ENCODE assay signal across 11 mouse cellular contexts in the genomic region with DNA sequence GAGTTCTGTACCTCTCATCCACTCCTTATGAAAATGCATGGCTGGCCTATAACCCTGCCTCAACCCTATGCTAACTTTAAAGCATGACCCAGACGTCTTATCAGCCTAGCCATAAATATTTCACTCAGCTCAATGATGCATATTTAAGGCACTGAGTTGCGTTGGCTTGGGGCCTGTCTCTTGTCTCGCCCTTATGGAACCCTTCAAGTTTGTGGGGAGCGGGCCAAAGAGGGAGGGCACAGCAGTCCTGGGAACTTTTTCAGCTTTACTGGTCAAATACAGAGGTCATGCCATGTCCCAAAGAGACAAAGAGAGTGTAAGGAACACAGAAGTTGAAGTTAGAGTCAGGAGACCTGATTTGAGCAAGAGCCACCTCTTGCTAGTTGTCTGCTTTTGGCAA. TPM values are rescaled to one million over a fixed set of nuclear protein-coding genes. Genes with fewer than 3 reads are reported as not detected.
A peak's percentile ranks its signal among the peaks of the same experiment; 100 is the strongest.
DNase-seq lines count a peak whose midpoint lies in the region; ATAC-seq and TF ChIP-seq lines count a peak whose summit lies in the region.
"Had no signal": no experiment of that assay in that cellular context is flagged by ENCODE, and none has a peak within 500 bp of the region (broad histone marks: within the 10 kb centered on the region; RNA-seq: fewer than 3 reads in every experiment).

No protein-coding gene starts in this region.

- no peak for TF ChIP-seq CTCF in gastrocnemius, adult 2 months (IDR thresholded peaks at IDR 0.05)

- ATAC-seq in lung, embryonic 16.5 days (ENCODE audit: low read depth), result peak; percentile 75
- ATAC-seq in midbrain, embryonic 16.5 days, result no peak

- no peaks in the 10 kb centered on the region for H3K27me3 ChIP-seq in lung, embryonic 16.5 days (ENCODE audit: control insufficient read depth, insufficient read depth, low read depth, low read length)
- no peaks in the 10 kb centered on the region for H3K27me3 ChIP-seq in midbrain, embryonic 16.5 days (ENCODE audit: control insufficient read depth, insufficient read depth, low read depth, low read length)
- H3K27me3 ChIP-seq: limb, embryonic 15.5 days; midbrain, embryonic 12.5 days had no signal

- no peak overlapping the region for H3K4me3 ChIP-seq in gastrocnemius, adult 2 months
- H3K4me3 ChIP-seq in lung, embryonic 16.5 days (ENCODE audit: low read length), result no peak overlapping the region
- no peak overlapping the region for H3K4me3 ChIP-seq in midbrain, embryonic 16.5 days (ENCODE audit: low read depth, low read length)
- H3K4me3 ChIP-seq: limb, embryonic 15.5 days; midbrain, embryonic 12.5 days had no signal

- peaks cover 48% of the 10 kb centered on the region for H3K4me1 ChIP-seq in lung, embryonic 16.5 days (replicated peaks; ENCODE audit: control insufficient read depth, insufficient read depth, low read length)
- H3K4me1 ChIP-seq in midbrain, embryonic 16.5 days (ENCODE audit: control insufficient read depth, insufficient read depth, low read length), result peaks cover 23% of the 10 kb centered on the region

- no peak for DNase-seq in gastrocnemius, adult 2 months
- no peak for DNase-seq in gastrocnemius, postnatal 36 days
- peak; percentile 55 for DNase-seq in adrenal gland, postnatal 14 days
- DNase-seq in heart, postnatal 4 days, result peak; percentile 73
- DNase-seq in gastrocnemius, postnatal 14 days, result no peak
- DNase-seq in frontal cortex, postnatal 14 days (ENCODE audit: low spot score in 2 of 2), result no peak
- DNase-seq: cerebellum, postnatal 25 days had no signal

- H3K9ac ChIP-seq in lung, embryonic 16.5 days (ENCODE audit: low read length), result no peak overlapping the region
- H3K9ac ChIP-seq in midbrain, embryonic 16.5 days (ENCODE audit: low read depth, low read length), result no peak overlapping the region
- H3K9ac ChIP-seq: limb, embryonic 15.5 days; midbrain, embryonic 12.5 days had no signal

- no peaks in the 10 kb centered on the region for H3K9me3 ChIP-seq in lung, embryonic 16.5 days (ENCODE audit: control insufficient read depth, low read length)
- H3K9me3 ChIP-seq in midbrain, embryonic 16.5 days (replicated peaks; ENCODE audit: control insufficient read depth, low read length, poor library complexity, severe bottlenecking), result no peaks in the 10 kb centered on the region
- H3K9me3 ChIP-seq: limb, embryonic 15.5 days; midbrain, embryonic 12.5 days had no signal

- no peaks in the 10 kb centered on the region for H3K36me3 ChIP-seq in lung, embryonic 16.5 days (ENCODE audit: control insufficient read depth, insufficient read depth, low read length)
- no peaks in the 10 kb centered on the region for H3K36me3 ChIP-seq in midbrain, embryonic 16.5 days (ENCODE audit: control insufficient read depth, insufficient read depth, low read length)
- H3K36me3 ChIP-seq: limb, embryonic 15.5 days had no signal

- peak overlapping the region; percentile 13; the same call in 1 of the 2 replicates for H3K4me2 ChIP-seq in lung, embryonic 16.5 days (ENCODE audit: low read depth, low read length)
- no peak overlapping the region for H3K4me2 ChIP-seq in midbrain, embryonic 16.5 days (ENCODE audit: low read length)
- H3K4me2 ChIP-seq: limb, embryonic 15.5 days; midbrain, embryonic 12.5 days had no signal

- 33% methylated on average over 4 of the region's 4 CpGs for WGBS in lung, embryonic 16.5 days
- WGBS in midbrain, embryonic 16.5 days, result 81% methylated on average over 4 of the region's 4 CpGs

- H3K27ac ChIP-seq in gastrocnemius, adult 2 months, result 0 out of 2 replicates have a peak overlapping the region, but pooled peaks have one; percentile 48
- peak overlapping the region; percentile 91 for H3K27ac ChIP-seq in lung, embryonic 16.5 days (ENCODE audit: low read length)
- no peak overlapping the region for H3K27ac ChIP-seq in midbrain, embryonic 16.5 days (ENCODE audit: low read length)
- H3K27ac ChIP-seq: limb, embryonic 15.5 days; midbrain, embryonic 12.5 days had no signal

- intact Hi-C loops in gastrocnemius, adult 2 months (cut with DNase I), result no loop called here
- intact Hi-C loops in gastrocnemius, postnatal 36 days (cut with DNase I), result no loop called here
- intact Hi-C loops in gastrocnemius, postnatal 14 days (cut with DNase I; ENCODE audit: low total_unique reads), result no loop called here

RNA-seq across cellular contexts. Expression of gene St6gal1, which starts 6.6 kb away (rescaled TPM):
- total RNA-seq in gastrocnemius, adult 2 months (2021), result 1 to 10 TPM; 2.6 to 3.5 TPM
- total RNA-seq in gastrocnemius, postnatal 36 days (2021), result 1 to 10 TPM; 2.4 to 3.2 TPM
- total RNA-seq in adrenal gland, postnatal 14 days (2021), result 42.8 and 43.6 TPM in 2 replicates
- 10 to 100 TPM; 19.8 to 20.3 TPM for total RNA-seq in heart, postnatal 4 days (2021)
- 49.0 and 56.2 TPM in 2 replicates for polyA plus RNA-seq in lung, embryonic 16.5 days (2015; fragmentation: Nextera tagmentation; extraction: Ambion mirVana)
- 19.3 and 28.5 TPM in 2 replicates for polyA plus RNA-seq in midbrain, embryonic 16.5 days (2015; fragmentation: Nextera tagmentation; extraction: Ambion mirVana)
- total RNA-seq in gastrocnemius, postnatal 14 days (2021), result 1 to 10 TPM; 6.4 to 8.9 TPM

Comparison
In these comparisons a context has a peak if more than half of its experiments do, and no peak if none do; other contexts are left out.
1. DNase-seq: peak in adrenal gland, postnatal 14 days (single experiment) and heart, postnatal 4 days (single experiment); none in gastrocnemius, adult 2 months (single experiment), gastrocnemius, postnatal 36 days (0 of 2), gastrocnemius, postnatal 14 days (single experiment) and frontal cortex, postnatal 14 days (0 of 2).